Mouse (Mus musculus) embryo, embryonic 11 days (tissue): ENCODE measurements at regions not wholly inside any gene's neighbourhood (a gene's known extent, or its start where the extent isn't known, plus 50 kb on each side); places are given as distances from the start of the nearest gene placed in this dataset.

Experiments
- DNase-seq: peaks from one replicate; pipeline ENCODE4 v3.0.0-alpha.2; 2015

- peak; percentile 1 for DNase-seq
Measured at GRCm38 (mm10) chr3:155994044-155994443, 567.5 kb upstream of the Negr1 start.

GRCm38 (mm10) chr3:156017676-156018230 is 543.8 kb upstream of the Negr1 start:
- DNase-seq = peak; percentile 1

- DNase-seq = peak; percentile 5
Measured at GRCm38 (mm10) chr3:156028602-156029188, 532.9 kb upstream of the Negr1 start.

GRCm38 (mm10) chr3:156070257-156070656 is 491.3 kb upstream of the Negr1 start:
- no peak for DNase-seq

GRCm38 (mm10) chr3:156082268-156082667 is 479.3 kb upstream of the Negr1 start:
- DNase-seq = no peak

GRCm38 (mm10) chr3:156093689-156094088 is 467.9 kb upstream of the Negr1 start:
- DNase-seq = no peak

GRCm38 (mm10) chr3:156094990-156095389 is 466.6 kb upstream of the Negr1 start:
- DNase-seq = no peak

- DNase-seq = no peak
Measured at GRCm38 (mm10) chr3:156105788-156106187, 455.8 kb upstream of the Negr1 start.

GRCm38 (mm10) chr3:156120341-156120740 is 441.3 kb upstream of the Negr1 start:
- DNase-seq = no peak

GRCm38 (mm10) chr3:156131598-156131997 is 430.0 kb upstream of the Negr1 start:
- no peak for DNase-seq

GRCm38 (mm10) chr3:156141355-156141754 is 420.2 kb upstream of the Negr1 start:
- DNase-seq = no peak

- DNase-seq = no peak
Measured at GRCm38 (mm10) chr3:156149322-156149721, 412.3 kb upstream of the Negr1 start.

GRCm38 (mm10) chr3:156170076-156170475 is 391.5 kb upstream of the Negr1 start:
- no peak for DNase-seq

GRCm38 (mm10) chr3:156198688-156199087 is 362.9 kb upstream of the Negr1 start:
- no peak for DNase-seq

GRCm38 (mm10) chr3:156199749-156200467 is 361.7 kb upstream of the Negr1 start:
- DNase-seq = no peak

GRCm38 (mm10) chr3:156205246-156205645 is 356.3 kb upstream of the Negr1 start:
- DNase-seq = no peak

GRCm38 (mm10) chr3:156208420-156208819 is 353.2 kb upstream of the Negr1 start:
- DNase-seq = no peak

- DNase-seq = peak; percentile 4
Measured at GRCm38 (mm10) chr3:156210827-156211226, 350.8 kb upstream of the Negr1 start.

- no peak for DNase-seq
Measured at GRCm38 (mm10) chr3:156214823-156215222, 346.8 kb upstream of the Negr1 start.

- no peak for DNase-seq
Measured at GRCm38 (mm10) chr3:156232111-156232510, 329.5 kb upstream of the Negr1 start.

- DNase-seq = no peak
Measured at GRCm38 (mm10) chr3:156235955-156236354, 325.6 kb upstream of the Negr1 start.

- DNase-seq = no peak
Measured at GRCm38 (mm10) chr3:156252256-156252861, 309.2 kb upstream of the Negr1 start.

- DNase-seq = peak; percentile 6
Measured at GRCm38 (mm10) chr3:156253172-156253934, 308.2 kb upstream of the Negr1 start.
